Mouse (Mus musculus) liver, adult 2 months (tissue): ENCODE measurements around the gene Cfi.

Experiments used
- CTCF ChIP-seq: fragments of 200-500 bp; IDR thresholded peaks from 2 replicates; pipeline ENCODE4 v1.5.1; 2011; ENCODE audit warnings: low read depth, low read length, control low read depth
- POLR2A ChIP-seq: fragments of 200-500 bp; IDR thresholded peaks from 2 replicates; pipeline ENCODE4 v1.6.1; 2011; ENCODE audit warnings: low read length, control low read depth; ENCODE audit not compliant: insufficient read depth; ENCODE audit errors: extremely low read depth

GRCm38 (mm10) chr3:129836051-129836697 is 490 bp downstream of the Cfi start:
- no peak for TF ChIP-seq CTCF
- 0 out of 2 replicates have a peak, but pooled peaks have one; percentile 45 for TF ChIP-seq POLR2A
